Mouse (Mus musculus) limb, embryonic 11.5 days (tissue): ENCODE data around the gene Snrnp200. TPM values are rescaled to one million over a fixed set of nuclear protein-coding genes. Genes with fewer than 3 reads are reported as not detected.
"Not testable (repeated sequence)": the region's sequence is repeated elsewhere in the genome, so short reads cannot be mapped to it uniquely, and the experiment has no call there.

ENCODE experiments used
- ATAC-seq: fragments of 200-750 bp; cut with Nextera tagmentation; 2 replicates; pipeline ENCODE4 v1.8.0; 2017; ENCODE audit warnings: low read depth; ENCODE audit not compliant: insufficient number of reproducible peaks, low FRiP score, low TSS enrichment
- DNase-seq: peaks from one replicate; pipeline ENCODE4 v3.0.0-alpha.2; 2015; ENCODE audit warnings: low spot score
- H3K27ac ChIP-seq: fragments of 300-500 bp; sonication (generic); replicated peaks from 2 replicates; pipeline ENCODE4 v1.5.1; 2014; ENCODE audit warnings: low read depth, mild to moderate bottlenecking, low read length
- H3K27me3 ChIP-seq: fragments of 300-500 bp; sonication (generic); 2 replicates; pipeline ENCODE4 v1.6.1; 2014; ENCODE audit warnings: mild to moderate bottlenecking, low read length, mixed read lengths; ENCODE audit not compliant: control insufficient read depth, insufficient read depth
- H3K36me3 ChIP-seq: fragments of 300-500 bp; sonication (generic); 2 replicates; pipeline ENCODE4 v1.6.1; 2014; ENCODE audit warnings: mild to moderate bottlenecking, low read length, moderate library complexity, mixed read lengths; ENCODE audit not compliant: control insufficient read depth, insufficient read depth
- H3K4me1 ChIP-seq: fragments of 300-500 bp; sonication (generic); 2 replicates; pipeline ENCODE4 v1.6.1; 2014; ENCODE audit warnings: low read length, mixed read lengths; ENCODE audit not compliant: control insufficient read depth, insufficient read depth
- H3K4me2 ChIP-seq: fragments of 300-500 bp; sonication (generic); 2 replicates; pipeline ENCODE4 v1.6.1; 2014; ENCODE audit warnings: low read depth, mild to moderate bottlenecking, moderate library complexity; ENCODE audit not compliant: severe bottlenecking
- H3K4me3 ChIP-seq: fragments of 300-500 bp; sonication (generic); 2 replicates; pipeline ENCODE4 v1.5.1; 2014; ENCODE audit warnings: low read depth, low read length
- H3K9ac ChIP-seq: fragments of 300-500 bp; sonication (generic); 2 replicates; pipeline ENCODE4 v1.6.1; 2014; ENCODE audit warnings: mild to moderate bottlenecking, low read length
- H3K9me3 ChIP-seq: fragments of 300-500 bp; sonication (generic); 2 replicates; pipeline ENCODE4 v1.6.1; 2016; ENCODE audit warnings: low read length; ENCODE audit not compliant: control insufficient read depth
- WGBS: fragments of 180-500 bp; shearing (Covaris S2); extraction: QIAGEN DNeasy Blood & Tissue Kit; methylation state at CpG from one replicate; pipeline ENCODE4 v1.1.7; 2014; 5-methylcytosine and 5-hydroxymethylcytosine counted together
- polyA plus RNA-seq: library from polyadenylated mRNA; unstranded; fragments of >200 nt; fragmentation: Nextera tagmentation; extraction: Ambion mirVana; gene quantifications from 2 replicates; pipeline ENCODE4 v1.2.1, GENCODE M21; 2014

Snrnp200 gene
- polyA plus RNA-seq: 100 and 120 TPM in 2 replicates

GRCm38 (mm10) chr2:127207547-127208451, at the start of gene Snrnp200, which contains the start of gene 1810024B03Rik:
Gene Snrnp200 (plus strand): TSS chr2:127208386.
Gene 1810024B03Rik (minus strand): TSS chr2:127208280.
- Histone ChIP-seq H3K27ac (no peak within 1 kb of the TSS; the same call in 1 of the 2 replicates), H3K36me3 (peaks cover 8% of the 10 kb centered on the region; the same call in 1 of the 2 replicates), H3K9me3 (no peaks in the 10 kb centered on the region), H3K4me3 (peak within 1 kb of the TSS; percentile 91), H3K4me2 (peak within 1 kb of the TSS; percentile 86), H3K9ac (peak within 1 kb of the TSS; percentile 83), H3K4me1 (peaks cover 7% of the 10 kb centered on the region), H3K27me3 (no peaks in the 10 kb centered on the region)
- DNase-seq: peak; percentile 95
- 13% methylated on average over 36 of the region's 36 CpGs for WGBS
- ATAC-seq: peak; percentile 94

- Histone ChIP-seq H3K27ac (no peak overlapping the region), H3K4me2 (no peak overlapping the region), H3K36me3 (no peaks in the 10 kb centered on the region), H3K4me3 (no peak overlapping the region), H3K4me1 (no peaks in the 10 kb centered on the region), H3K9me3 (no peaks in the 10 kb centered on the region), H3K27me3 (no peaks in the 10 kb centered on the region), H3K9ac (no peak overlapping the region)
- no peak for DNase-seq
- 57% methylated on average over 4 of the region's 4 CpGs for WGBS
- no peak for ATAC-seq
These were observed 42.5 kb upstream of the Snrnp200 start for GRCm38 (mm10) chr2:127165675-127166074.

GRCm38 (mm10) chr2:127166261-127166660, 41.9 kb upstream of the Snrnp200 start:
- H3K4me2 ChIP-seq, H3K27me3 ChIP-seq, H3K4me3 ChIP-seq, H3K27ac ChIP-seq, H3K9ac ChIP-seq, H3K36me3 ChIP-seq, DNase-seq, H3K9me3 ChIP-seq, ATAC-seq, H3K4me1 ChIP-seq: not testable (repeated sequence)
- 11% methylated on average over 1 of the region's 1 CpGs for WGBS

GRCm38 (mm10) chr2:127182598-127183381, 25.4 kb upstream of the Snrnp200 start:
- Histone ChIP-seq H3K27me3 (no peaks in the 10 kb centered on the region), H3K4me2 (peak overlapping the region; percentile 75), H3K4me1 (no peaks in the 10 kb centered on the region), H3K9me3 (no peaks in the 10 kb centered on the region), H3K36me3 (no peaks in the 10 kb centered on the region), H3K27ac (peak overlapping the region; percentile 64), H3K9ac (peak overlapping the region; percentile 85), H3K4me3 (peak overlapping the region; percentile 46)
- peak; percentile 76 for DNase-seq
- peak; percentile 97 for ATAC-seq
- 3% methylated on average over 17 of the region's 17 CpGs for WGBS

GRCm38 (mm10) chr2:127189574-127189973, 18.6 kb upstream of the Snrnp200 start:
- Histone ChIP-seq H3K4me3 (no peak overlapping the region), H3K9me3 (no peaks in the 10 kb centered on the region), H3K4me1 (no peaks in the 10 kb centered on the region), H3K9ac (no peak overlapping the region), H3K4me2 (no peak overlapping the region), H3K27me3 (no peaks in the 10 kb centered on the region), H3K36me3 (no peaks in the 10 kb centered on the region), H3K27ac (no peak overlapping the region)
- no peak for ATAC-seq
- no peak for DNase-seq

GRCm38 (mm10) chr2:127204932-127205331, 3.3 kb upstream of the Snrnp200 start:
- no peaks in the 10 kb centered on the region for H3K9me3 ChIP-seq
- no peak overlapping the region for H3K27ac ChIP-seq
- no peak for ATAC-seq

GRCm38 (mm10) chr2:127205936-127206335, 2.2 kb upstream of the Snrnp200 start:
- 88% methylated on average over 4 of the region's 4 CpGs for WGBS

More at GRCm38 (mm10) chr2:127204932-127205331, 3.3 kb upstream of the Snrnp200 start:
- Histone ChIP-seq H3K27me3 (no peaks in the 10 kb centered on the region), H3K4me3 (no peak overlapping the region), H3K4me2 (no peak overlapping the region), H3K36me3 (peaks cover 5% of the 10 kb centered on the region; the same call in 1 of the 2 replicates), H3K9ac (no peak overlapping the region), H3K4me1 (peaks cover 7% of the 10 kb centered on the region)
- 36% methylated on average over 3 of the region's 3 CpGs for WGBS
- DNase-seq: peak; percentile 76

GRCm38 (mm10) chr2:127206916-127207315, 1.3 kb upstream of the Snrnp200 start:
- Histone ChIP-seq H3K9ac (no peak overlapping the region), H3K27me3 (no peaks in the 10 kb centered on the region), H3K4me3 (no peak overlapping the region), H3K4me1 (peaks cover 7% of the 10 kb centered on the region), H3K9me3 (no peaks in the 10 kb centered on the region), H3K27ac (no peak overlapping the region), H3K36me3 (peaks cover 6% of the 10 kb centered on the region; the same call in 1 of the 2 replicates), H3K4me2 (no peak overlapping the region)
- DNase-seq: no peak
- WGBS: 91% methylated on average over 2 of the region's 2 CpGs
- ATAC-seq: no peak

More at GRCm38 (mm10) chr2:127205936-127206335, 2.2 kb upstream of the Snrnp200 start:
- H3K4me1 ChIP-seq, H3K27me3 ChIP-seq, ATAC-seq, H3K9me3 ChIP-seq, H3K36me3 ChIP-seq, H3K9ac ChIP-seq, H3K4me2 ChIP-seq, H3K4me3 ChIP-seq, H3K27ac ChIP-seq, DNase-seq: not testable (repeated sequence)
